Mouse (Mus musculus) CH12.LX (cell line): ENCODE data around the gene Tmco4. TPM values are rescaled to one million over a fixed set of nuclear protein-coding genes. Genes with fewer than 3 reads are reported as not detected.

ENCODE experiments used
- DNase-seq: peaks from one replicate; pipeline ENCODE4 v3.0.0-alpha.2; 2013; ENCODE audit errors: extremely low read depth
- H3K27ac ChIP-seq: 2 replicates; pipeline ENCODE4 v1.5.1; 2012; ENCODE audit warnings: low read depth, mild to moderate bottlenecking, control low read depth, moderate library complexity; ENCODE audit not compliant: insufficient read depth
- H3K27me3 ChIP-seq: replicated peaks from 2 replicates; pipeline ENCODE3; 2012; ENCODE audit warnings: inconsistent platforms
- H3K36me3 ChIP-seq, 2 experiments: replicated peaks in 1 of 2; 2 replicates each; pipeline versions ENCODE3 to v1.6.1; 2012; ENCODE audit warnings: inconsistent platforms in 1 of 2, low read length in 1 of 2, mild to moderate bottlenecking in 1 of 2, mixed read lengths in 1 of 2, moderate library complexity in 1 of 2; ENCODE audit not compliant: control insufficient read depth in 1 of 2, insufficient read depth in 1 of 2
- H3K4me1 ChIP-seq, 2 experiments: 2 replicates each; pipeline ENCODE4 v1.6.1; 2012; ENCODE audit warnings: inconsistent platforms in 1 of 2, moderate library complexity in 1 of 2; ENCODE audit not compliant: insufficient read depth in 2 of 2, control insufficient read depth in 1 of 2
- H3K4me2 ChIP-seq: 2 replicates; pipeline ENCODE4 v1.6.1; 2012; ENCODE audit warnings: low read depth, mild to moderate bottlenecking, control low read depth; ENCODE audit not compliant: poor library complexity, insufficient read depth, severe bottlenecking
- H3K4me3 ChIP-seq, 3 experiments: fragments of 150-350 bp in 1 of 3; sonication (generic) in 1 of 3; replicated peaks in 1 of 3; 2 replicates each; pipeline versions ENCODE3 to v1.5.1; 2011 to 2012; ENCODE audit warnings: low read depth in 2 of 3, low read length in 2 of 3, mild to moderate bottlenecking in 2 of 3, moderate library complexity in 2 of 3, control low read depth in 1 of 3, improper control_type of control experiment in 1 of 3, inconsistent platforms in 1 of 3, mixed read lengths in 1 of 3; ENCODE audit not compliant: poor library complexity in 1 of 3
- H3K79me2 ChIP-seq: replicated peaks from 2 replicates; pipeline ENCODE4 v1.6.1; 2012; ENCODE audit warnings: mild to moderate bottlenecking, moderate library complexity; ENCODE audit not compliant: control insufficient read depth, poor library complexity, insufficient read depth, severe bottlenecking; ENCODE audit errors: extremely low read depth
- H3K9ac ChIP-seq: 2 replicates; pipeline ENCODE4 v1.6.1; 2012; ENCODE audit warnings: low read depth, mild to moderate bottlenecking, control low read depth, moderate library complexity; ENCODE audit not compliant: insufficient read depth
- H3K9me3 ChIP-seq: replicated peaks from 2 replicates; pipeline ENCODE3; 2012; ENCODE audit warnings: low read length, inconsistent platforms, mixed read lengths
- CHD1 ChIP-seq: IDR thresholded peaks from 2 replicates; pipeline ENCODE4 v1.6.1; 2012; ENCODE audit warnings: low read depth, low read length, improper control_type of control experiment, inconsistent platforms
- CHD2 ChIP-seq: IDR thresholded peaks from 2 replicates; pipeline ENCODE4 v1.6.1; 2011; ENCODE audit warnings: low read length, improper control_type of control experiment
- CTCF ChIP-seq, 2 experiments: IDR thresholded peaks in 1 of 2; conservative IDR thresholded peaks in 1 of 2; 2 replicates each; pipeline ENCODE4 v1.5.1; 2011 to 2012; ENCODE audit warnings: low read depth in 2 of 2, low read length in 2 of 2, improper control_type of control experiment in 1 of 2, inconsistent platforms in 1 of 2, mild to moderate bottlenecking in 1 of 2, moderate library complexity in 1 of 2
- EP300 ChIP-seq: IDR thresholded peaks from 2 replicates; pipeline ENCODE4 v1.6.1; 2011; ENCODE audit warnings: low read length, improper control_type of control experiment
- IRF4 ChIP-seq: IDR thresholded peaks from 2 replicates; pipeline ENCODE4 v1.6.1; 2014; ENCODE audit warnings: low read depth, mild to moderate bottlenecking, inconsistent platforms, low read length, improper control_type of control experiment
- JUN ChIP-seq: IDR thresholded peaks from 2 replicates; pipeline ENCODE4 v1.6.1; 2011; ENCODE audit warnings: low read depth, mild to moderate bottlenecking, low read length, improper control_type of control experiment, moderate library complexity; ENCODE audit not compliant: insufficient read depth
- JUND ChIP-seq: conservative IDR thresholded peaks from 2 replicates; pipeline ENCODE4 v1.6.1; 2011; ENCODE audit warnings: low read depth, low read length, improper control_type of control experiment
- MAFK ChIP-seq: IDR thresholded peaks from 2 replicates; pipeline ENCODE4 v1.6.1; 2011; ENCODE audit warnings: low read length, improper control_type of control experiment; ENCODE audit not compliant: insufficient replicate concordance
- MAX ChIP-seq: IDR thresholded peaks from 2 replicates; pipeline ENCODE4 v1.6.1; 2011; ENCODE audit warnings: low read length, improper control_type of control experiment
- MAZ ChIP-seq: IDR thresholded peaks from 2 replicates; pipeline ENCODE4 v1.6.1; 2012; ENCODE audit warnings: low read depth, mild to moderate bottlenecking, inconsistent platforms, low read length, improper control_type of control experiment, moderate library complexity
- MEF2A ChIP-seq: IDR thresholded peaks from 2 replicates; pipeline ENCODE4 v1.6.1; 2014; ENCODE audit warnings: low read depth, mild to moderate bottlenecking, inconsistent platforms, low read length, improper control_type of control experiment, borderline replicate concordance
- MYC ChIP-seq: IDR thresholded peaks from 2 replicates; pipeline ENCODE4 v1.6.1; 2011; ENCODE audit warnings: low read depth, mild to moderate bottlenecking, improper control_type of control experiment, low read length
- NRF1 ChIP-seq: IDR thresholded peaks from 2 replicates; pipeline ENCODE4 v1.6.1; 2014; ENCODE audit warnings: low read depth, mild to moderate bottlenecking, inconsistent platforms, low read length, improper control_type of control experiment, moderate library complexity
- POLR2A ChIP-seq: IDR thresholded peaks from 2 replicates; pipeline ENCODE4 v1.6.1; 2011; ENCODE audit warnings: low read depth, mild to moderate bottlenecking, improper control_type of control experiment, low read length
- RAD21 ChIP-seq: IDR thresholded peaks from 2 replicates; pipeline ENCODE4 v1.6.1; 2011; ENCODE audit warnings: low read depth, mild to moderate bottlenecking, low read length, improper control_type of control experiment, moderate library complexity
- RCOR1 ChIP-seq: conservative IDR thresholded peaks from 2 replicates; pipeline ENCODE4 v1.6.1; 2012; ENCODE audit warnings: low read depth, mild to moderate bottlenecking, inconsistent platforms, low read length, improper control_type of control experiment
- SIN3A ChIP-seq: IDR thresholded peaks from 2 replicates; pipeline ENCODE4 v1.6.1; 2012; ENCODE audit warnings: low read length, improper control_type of control experiment, inconsistent platforms
- SMC3 ChIP-seq: IDR thresholded peaks from 2 replicates; pipeline ENCODE4 v1.6.1; 2011; ENCODE audit warnings: low read depth, low read length, improper control_type of control experiment
- TBP ChIP-seq: conservative IDR thresholded peaks from 2 replicates; pipeline ENCODE4 v1.6.1; 2011; ENCODE audit warnings: low read depth, low read length, improper control_type of control experiment
- UBTF ChIP-seq: IDR thresholded peaks from 2 replicates; pipeline ENCODE4 v1.6.1; 2012; ENCODE audit warnings: low read depth, mild to moderate bottlenecking, inconsistent platforms, low read length, improper control_type of control experiment, moderate library complexity
- USF2 ChIP-seq: conservative IDR thresholded peaks from 2 replicates; pipeline ENCODE4 v1.6.1; 2011; ENCODE audit warnings: low read depth, low read length, improper control_type of control experiment
- ZC3H11A ChIP-seq: IDR thresholded peaks from 2 replicates; pipeline ENCODE4 v1.6.1; 2012; ENCODE audit warnings: low read depth, mild to moderate bottlenecking, inconsistent platforms, low read length, improper control_type of control experiment
- ZKSCAN1 ChIP-seq: IDR thresholded peaks from 2 replicates; pipeline ENCODE4 v1.6.1; 2012; ENCODE audit warnings: low read depth, inconsistent platforms, low read length, improper control_type of control experiment, borderline replicate concordance
- dilution Hi-C: fragments of 300-500 bp; cut with MboI; formaldehyde crosslinking; loops from 2 replicates; pipeline ENCODE4 v1.14.3; 2020; ENCODE audit warnings: low sequenced_read_pairs; ENCODE audit not compliant: extremely low pct_unique_long_range_greater_than_20kb, extremely low pct_ligation_motif_present
- in situ Hi-C: fragments of 300-500 bp; cut with MboI; formaldehyde crosslinking; loops from 3 replicates; pipeline ENCODE4 v1.14.3; 2019; ENCODE audit warnings: low sequenced_read_pairs, low pct_ligation_motif_present, low pct_unique_long_range_greater_than_20kb, mixed read lengths
- polyA plus RNA-seq: library from polyadenylated mRNA; unstranded; fragments of >175 nt; gene quantifications from 2 replicates; pipeline ENCODE4 v1.2.1, GENCODE M21; 2012; ENCODE audit warnings: low read depth; ENCODE audit not compliant: insufficient read length
- total RNA-seq, 2 experiments: library from RNA; depleted of rRNA; stranded (reverse); fragments of 300-350 nt in 1 of 2; fragments of >200 nt in 1 of 2; gene quantifications; 2 replicates each; pipeline ENCODE4 v1.2.3; 2012 to 2014

Tmco4 gene
- total and polyA plus RNA-seq, 3 experiments = 20.3 to 22.2 (median 21.7) TPM

GRCm38 (mm10) chr4:139030675-139031074 is 58.0 kb downstream of the Tmco4 start:
- dilution Hi-C loops (no loop called here), in situ Hi-C loops (no loop called here)
- Histone ChIP-seq H3K27me3 (no peaks in the 10 kb centered on the region), H3K9ac (no peak overlapping the region), H3K4me3 (no peak overlapping the region), H3K4me2 (no peak overlapping the region)
- TF ChIP-seq CTCF (conservative IDR thresholded peaks at IDR 0.05 in 1 of 2, IDR thresholded peaks at IDR 0.05 in 1 of 2; ENCODE audit: low read depth in 2 of 2, low read length in 2 of 2) = no peak
- TF ChIP-seq IRF4 = no peak
- no peak for TF ChIP-seq MAX
- TF ChIP-seq NRF1 = no peak
- no peak for TF ChIP-seq MYC
- TF ChIP-seq, all 38 proteins: peak for 0
- no peak for DNase-seq
- H3K79me2 ChIP-seq = no peaks in the 10 kb centered on the region
- peaks cover 21 to 71% of the 10 kb centered on the region in 2 experiments for H3K36me3 ChIP-seq
- peaks cover 3% of the 10 kb centered on the region for H3K9me3 ChIP-seq
- no peaks in the 10 kb centered on the region for H3K4me1 ChIP-seq
- H3K27ac ChIP-seq = no peak overlapping the region

GRCm38 (mm10) chr4:139032521-139032920 is 59.8 kb downstream of the Tmco4 start:
- H3K36me3 ChIP-seq = peaks cover 28 to 90% of the 10 kb centered on the region in 2 experiments
- dilution Hi-C loops = no loop called here

GRCm38 (mm10) chr4:139033263-139034009 is 60.7 kb downstream of the Tmco4 start:
- DNase-seq = no peak
- TF ChIP-seq IRF4 (no peak), CHD1 (no peak), RAD21 (no peak), MAFK (no peak), CTCF (conservative IDR thresholded peaks at IDR 0.05 in 1 of 2, IDR thresholded peaks at IDR 0.05 in 1 of 2; ENCODE audit: low read depth in 2 of 2, low read length in 2 of 2) (no peak), RCOR1 (no peak), JUN (no peak), SMC3 (no peak)
- dilution Hi-C loops (no loop called here), in situ Hi-C loops (no loop called here)
- Histone ChIP-seq H3K9me3 (peaks cover 14% of the 10 kb centered on the region), H3K27ac (no peak overlapping the region), H3K4me2 (no peak overlapping the region), H3K4me1 (no peaks in the 10 kb centered on the region), H3K9ac (no peak overlapping the region), H3K27me3 (no peaks in the 10 kb centered on the region), H3K79me2 (no peaks in the 10 kb centered on the region), H3K4me3 (no peak overlapping the region), H3K36me3 (peaks cover 26 to 90% of the 10 kb centered on the region in 2 experiments)

More at GRCm38 (mm10) chr4:139032521-139032920, 59.8 kb downstream of the Tmco4 start:
- TF ChIP-seq MAX (no peak), POLR2A (no peak), MAZ (no peak), TBP (no peak), ZC3H11A (no peak), ZKSCAN1 (no peak), RAD21 (no peak), JUN (no peak), SMC3 (no peak), CHD2 (no peak), UBTF (no peak), CHD1 (no peak), SIN3A (no peak), NRF1 (no peak), IRF4 (no peak), USF2 (no peak), EP300 (no peak), MEF2A (no peak), JUND (no peak)
- no peak overlapping the region for H3K4me2 ChIP-seq
- no peaks in the 10 kb centered on the region for H3K27me3 ChIP-seq
- no peak overlapping the region for H3K4me3 ChIP-seq
- H3K27ac ChIP-seq = no peak overlapping the region
- H3K79me2 ChIP-seq = no peaks in the 10 kb centered on the region
- no peak overlapping the region for H3K9ac ChIP-seq
- in situ Hi-C loops = no loop called here
- H3K4me1 ChIP-seq = no peaks in the 10 kb centered on the region
- DNase-seq = no peak
- peaks cover 14% of the 10 kb centered on the region for H3K9me3 ChIP-seq
